Mouse (Mus musculus) T-helper 1 cell (primary cell): ENCODE results near the gene Tas2r144.

Experiments
- in situ Hi-C: fragments of 300-600 bp; cut with MboI, MseI; formaldehyde crosslinking; loops from one replicate; pipeline ENCODE4 v1.15.1; 2025; ENCODE audit warnings: high pct_unique_total_duplicates

Tas2r144 gene

DNA sequence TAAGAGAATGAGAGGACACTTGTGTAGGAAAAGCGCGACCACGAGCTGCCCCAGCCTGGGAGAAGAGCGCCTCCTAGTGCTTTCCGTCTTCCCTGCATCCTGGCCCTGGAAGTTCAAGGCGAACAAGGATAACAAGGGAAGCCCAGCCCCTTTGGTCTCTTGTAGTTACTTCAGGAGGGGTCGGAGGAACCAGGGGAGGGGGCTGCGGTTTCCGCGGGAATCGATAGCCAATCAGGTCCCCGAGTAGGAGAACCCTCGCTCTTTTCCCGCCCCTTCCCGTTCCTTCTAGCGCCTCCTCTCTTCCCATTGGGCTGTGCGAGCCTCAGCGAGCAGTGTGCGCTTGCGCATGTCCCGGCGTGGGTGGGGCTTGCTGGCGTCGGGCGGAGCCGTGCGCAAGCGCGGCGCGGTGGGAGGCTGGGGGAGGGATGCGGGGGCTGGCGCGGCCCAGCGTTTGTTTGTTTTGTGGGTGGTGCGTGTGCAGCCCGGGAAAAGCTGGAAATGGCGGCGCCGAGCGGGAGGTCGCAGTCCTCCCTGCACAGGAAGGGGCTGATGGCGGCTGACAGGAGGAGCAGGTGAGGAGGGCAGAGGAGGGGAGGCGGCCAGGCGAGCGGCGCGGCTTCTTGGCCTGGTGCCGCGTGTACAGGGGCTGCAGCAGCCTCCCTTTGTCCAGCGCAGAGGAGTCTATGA, 49.6 kb downstream of the Tas2r144 start, which contains the start of gene Casp2:
Gene Casp2, plus strand, starts transcription at position 360 of the 687 bp plus-strand sequence.
- in situ Hi-C loops = loop anchor here (5.0 kb wide), 1 partner anchor 697 kb away; no protein-coding TSS in a partner anchor
